Mouse (Mus musculus) adrenal gland, postnatal 14 days (tissue): Measurements from ENCODE around the gene Racgap1. TPM values are rescaled to one million over a fixed set of nuclear protein-coding genes. Genes with fewer than 3 reads are reported as not detected.

Experiments used
- DNase-seq: peaks from one replicate; pipeline ENCODE4 v3.0.0; 2021; ENCODE audit warnings: mixed read lengths
- total RNA-seq: library from RNA; stranded (reverse); gene quantifications from 2 replicates; pipeline ENCODE4 v1.2.3, GENCODE M21; 2021

Racgap1 gene
- total RNA-seq, 1 experiment from 2014 or later = 28.5 TPM

DNA sequence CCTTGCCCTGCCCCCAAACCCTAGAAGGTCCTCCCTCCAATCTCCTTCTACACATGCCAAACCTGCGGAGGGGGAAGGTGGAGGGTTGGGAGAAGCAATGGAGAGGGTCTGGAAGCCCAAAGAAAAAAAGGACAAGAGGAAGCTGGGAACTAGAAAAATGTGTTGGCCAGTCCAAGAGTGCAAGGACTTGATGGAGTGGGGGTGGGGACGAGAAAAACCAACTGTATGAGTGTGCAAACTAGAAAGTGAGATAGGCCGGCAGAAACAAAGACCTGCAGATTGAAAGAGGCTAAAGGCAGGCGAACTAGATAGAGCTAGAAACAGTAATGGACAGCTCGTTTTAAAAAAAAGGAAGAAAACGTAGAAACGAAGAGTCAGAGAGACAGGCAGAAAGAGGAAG is 61.8 kb downstream of the Racgap1 start:
- no peak for DNase-seq

DNA sequence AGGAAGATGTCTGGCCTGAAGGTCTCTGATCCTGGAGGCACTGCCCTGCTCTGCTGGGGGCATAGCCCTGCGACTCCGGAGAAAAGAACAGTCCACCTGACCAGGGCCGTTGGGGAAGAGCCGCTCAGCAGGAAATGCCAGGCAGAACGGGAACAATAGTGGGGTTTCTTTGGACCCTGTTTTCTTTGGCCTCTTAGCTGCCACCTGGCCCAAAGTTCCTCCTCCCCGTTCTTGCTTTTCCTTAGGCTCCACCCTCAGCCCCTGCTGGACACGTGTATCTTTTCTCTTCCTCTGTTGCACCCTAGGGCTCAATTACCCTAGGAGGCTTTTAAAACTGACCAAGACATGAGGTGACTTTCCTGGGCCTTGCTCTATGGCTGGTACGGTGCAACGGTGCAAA is 62.2 kb downstream of the Racgap1 start:
- no peak for DNase-seq

DNA sequence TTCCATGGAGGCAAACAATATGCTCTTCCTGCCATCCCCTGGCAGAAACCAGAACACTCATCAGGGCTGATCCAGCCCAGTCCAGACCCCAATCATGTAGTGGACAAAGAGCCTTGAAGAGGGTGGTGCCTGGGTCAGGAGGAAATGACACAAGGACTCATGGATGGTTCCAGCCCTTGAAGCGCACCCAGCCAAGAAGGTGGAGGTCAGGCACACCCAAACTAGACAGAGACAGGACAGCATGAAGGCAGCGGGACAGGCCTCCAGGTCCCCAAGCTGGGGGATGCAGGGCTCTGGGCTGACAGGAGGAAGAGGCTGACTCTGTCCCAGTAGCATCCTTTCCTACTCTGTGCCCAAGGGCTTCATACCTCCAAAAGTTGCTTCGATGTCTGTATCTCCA is 64.9 kb downstream of the Racgap1 start:
- no peak for DNase-seq

DNA sequence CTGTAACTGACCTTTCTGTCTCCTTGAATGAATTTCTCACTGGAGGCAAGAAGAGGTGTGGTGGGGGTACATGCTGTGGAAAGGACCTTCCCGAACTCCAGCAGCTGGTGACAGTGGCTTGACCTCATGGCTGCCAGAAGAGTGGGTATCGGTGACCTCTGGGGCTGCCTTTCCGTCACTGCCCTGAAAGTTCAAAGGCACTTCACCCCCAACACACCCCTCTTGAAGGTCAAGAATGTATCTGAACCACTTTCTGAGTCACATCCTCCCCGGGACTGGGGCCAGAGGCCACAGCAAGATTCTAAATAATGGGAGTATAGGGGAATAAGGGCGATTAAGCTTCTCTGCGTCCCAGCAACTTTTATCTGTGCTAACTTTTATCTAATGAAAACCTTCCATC is 65.7 kb downstream of the Racgap1 start:
- no peak for DNase-seq

DNA sequence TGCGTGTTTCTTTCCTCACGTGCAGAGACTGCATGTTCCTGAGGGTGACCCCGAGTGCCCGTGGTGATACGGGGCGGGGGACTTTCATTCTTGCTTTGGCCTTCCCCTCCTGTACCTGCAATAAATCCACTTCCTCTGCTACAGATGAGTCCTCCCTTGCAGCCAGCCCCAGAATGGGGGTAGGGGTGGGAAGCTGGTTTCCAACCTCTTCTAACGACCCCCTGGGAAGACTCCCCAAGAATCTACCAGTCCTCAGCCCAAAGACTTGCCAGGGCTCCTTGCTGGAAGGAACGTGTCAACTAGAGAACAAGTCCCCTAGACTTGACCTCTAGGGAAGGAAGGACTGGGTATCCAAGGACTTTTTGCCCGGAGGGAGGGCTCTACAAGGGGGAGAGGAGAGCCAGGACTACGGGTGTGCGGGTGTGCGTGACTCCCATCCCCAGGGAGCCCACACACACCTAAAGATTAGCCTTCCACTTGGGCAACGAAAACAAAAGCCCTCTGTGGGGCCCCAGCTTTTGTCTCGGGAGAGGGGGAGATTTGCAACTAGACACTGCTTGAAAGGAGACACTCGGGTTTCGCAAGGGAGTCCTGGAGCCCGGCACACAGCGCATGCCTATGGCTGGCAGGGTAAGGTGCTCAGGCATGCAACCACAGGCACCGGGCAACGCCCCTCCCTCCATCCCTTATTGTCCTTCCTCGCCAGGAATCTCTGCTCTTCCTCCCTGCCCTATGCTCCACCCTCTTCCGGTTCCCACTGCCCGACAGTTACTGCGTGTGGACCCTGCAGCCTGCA is 66.9 kb downstream of the Racgap1 start:
- DNase-seq = peak; percentile 25

DNA sequence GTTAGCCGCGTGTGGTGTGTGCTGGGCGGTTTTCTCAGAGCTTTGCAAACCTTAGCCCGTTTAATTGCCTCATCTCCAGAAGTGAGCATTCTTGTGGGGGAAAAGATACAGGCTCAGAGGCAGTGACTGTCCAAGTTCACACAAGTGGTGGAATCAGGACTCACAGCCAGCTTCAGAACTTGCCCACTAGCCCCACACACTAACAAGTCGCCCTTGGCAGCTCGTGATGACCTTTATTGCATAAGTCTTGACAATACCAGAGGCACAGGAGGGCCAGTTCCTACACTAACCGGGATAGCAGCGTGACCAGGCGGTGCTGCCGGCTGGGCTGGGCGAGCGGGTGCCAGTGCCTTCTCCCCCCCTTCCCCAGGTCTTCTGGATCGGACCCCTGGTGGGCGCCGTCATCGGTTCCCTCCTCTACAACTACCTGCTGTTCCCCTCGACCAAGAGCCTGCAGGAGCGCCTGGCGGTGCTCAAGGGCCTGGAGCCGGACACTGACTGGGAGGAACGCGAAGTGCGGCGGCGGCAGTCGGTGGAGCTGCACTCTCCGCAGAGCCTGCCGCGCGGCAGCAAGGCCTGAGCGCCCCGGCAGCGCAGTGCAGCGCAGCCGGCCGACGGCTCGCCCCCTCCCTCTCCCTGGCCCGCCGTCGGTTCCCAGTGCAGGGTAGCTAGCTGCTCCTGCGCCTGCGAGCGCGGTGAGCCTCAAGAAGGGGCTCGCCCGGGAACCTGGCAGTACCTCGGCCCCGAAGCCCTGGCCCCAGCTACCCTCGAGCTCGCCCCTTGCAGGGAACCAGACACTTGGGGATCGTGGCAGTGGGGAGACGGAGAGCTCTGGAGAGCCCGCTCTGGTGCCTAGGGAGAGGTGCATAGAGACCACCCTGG is 67.8 kb downstream of the Racgap1 start:
- DNase-seq = peak; percentile 54

DNA sequence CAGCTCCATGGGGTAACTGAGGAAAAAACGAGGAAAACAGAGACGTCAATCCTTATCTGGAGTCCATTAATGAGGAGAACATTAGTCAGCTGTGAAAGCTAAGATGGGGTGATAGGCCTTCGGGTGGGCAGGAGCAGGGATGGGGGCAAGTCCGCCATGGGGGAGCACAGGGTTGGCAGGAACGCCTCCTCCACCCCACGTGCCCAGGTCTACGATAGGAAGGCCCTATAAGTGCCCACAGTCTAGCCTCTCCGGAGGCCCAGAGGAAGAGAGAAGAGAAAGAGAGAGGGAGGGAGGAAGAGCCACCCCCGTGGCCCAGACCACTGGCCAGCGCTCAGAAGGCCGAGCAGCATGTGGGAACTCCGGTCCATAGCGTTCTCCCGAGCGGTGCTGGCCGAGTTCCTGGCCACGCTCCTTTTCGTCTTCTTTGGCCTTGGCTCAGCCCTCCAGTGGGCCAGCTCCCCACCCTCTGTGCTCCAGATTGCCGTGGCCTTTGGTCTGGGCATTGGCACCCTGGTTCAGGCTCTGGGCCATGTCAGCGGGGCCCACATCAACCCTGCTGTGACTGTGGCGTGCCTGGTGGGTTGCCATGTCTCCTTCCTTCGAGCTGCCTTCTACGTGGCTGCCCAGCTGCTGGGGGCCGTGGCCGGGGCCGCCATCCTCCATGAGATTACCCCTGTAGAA is 72.5 kb downstream of the Racgap1 start, which contains the start of gene Aqp2:
Aqp2 (plus strand) TSS at position 254 of the 684 bp plus-strand sequence.
- peak; percentile 41 for DNase-seq

Other genes starting within 250 kb of the Racgap1 start
- 25.6 and 29.0 TPM in 2 replicates for gene Nckap5l, start 193.9 kb downstream of the Racgap1 start, total RNA-seq
- gene Bcdin3d, start 176.9 kb downstream of the Racgap1 start, total RNA-seq = 3.9 and 6.8 TPM in 2 replicates
- gene Faim2, start 123.5 kb downstream of the Racgap1 start, total RNA-seq = 16.3 and 17.2 TPM in 2 replicates
- gene Aqp2, start 72.6 kb downstream of the Racgap1 start, total RNA-seq = 1.4 and 1.7 TPM in 2 replicates
- 2.1 and 2.3 TPM in 2 replicates for gene Aqp5, start 60.9 kb downstream of the Racgap1 start, total RNA-seq
- not detected in 2 replicates for gene Aqp6, start 50.3 kb downstream of the Racgap1 start, total RNA-seq
- gene Asic1, start 18.7 kb upstream of the Racgap1 start, total RNA-seq = 0.70 and 0.75 TPM in 2 replicates
- gene Smarcd1, start 50.5 kb upstream of the Racgap1 start, total RNA-seq = 40.0 and 57.6 TPM in 2 replicates
- 17.6 and 18.1 TPM in 2 replicates for gene Gm17349, start 53.8 kb upstream of the Racgap1 start, total RNA-seq
- 1,539 and 1,562 TPM in 2 replicates for gene Gpd1, start 65.9 kb upstream of the Racgap1 start, total RNA-seq
- 177 and 199 TPM in 2 replicates for gene Cox14, start 74.0 kb upstream of the Racgap1 start, total RNA-seq
- gene Cers5, start 121.2 kb upstream of the Racgap1 start, total RNA-seq = 40.9 and 42.7 TPM in 2 replicates
- gene Lima1, start 223.8 kb upstream of the Racgap1 start, total RNA-seq = 37.4 and 39.9 TPM in 2 replicates